Mouse (Mus musculus) telencephalon, adult 2 months (tissue): Measurements from ENCODE around the gene Gsto2.

Experiments
- DNase-seq: peaks from one replicate; pipeline ENCODE4 v3.0.0-alpha.2; 2011; ENCODE audit warnings: low read depth, low spot score

Gsto2 gene

DNA sequence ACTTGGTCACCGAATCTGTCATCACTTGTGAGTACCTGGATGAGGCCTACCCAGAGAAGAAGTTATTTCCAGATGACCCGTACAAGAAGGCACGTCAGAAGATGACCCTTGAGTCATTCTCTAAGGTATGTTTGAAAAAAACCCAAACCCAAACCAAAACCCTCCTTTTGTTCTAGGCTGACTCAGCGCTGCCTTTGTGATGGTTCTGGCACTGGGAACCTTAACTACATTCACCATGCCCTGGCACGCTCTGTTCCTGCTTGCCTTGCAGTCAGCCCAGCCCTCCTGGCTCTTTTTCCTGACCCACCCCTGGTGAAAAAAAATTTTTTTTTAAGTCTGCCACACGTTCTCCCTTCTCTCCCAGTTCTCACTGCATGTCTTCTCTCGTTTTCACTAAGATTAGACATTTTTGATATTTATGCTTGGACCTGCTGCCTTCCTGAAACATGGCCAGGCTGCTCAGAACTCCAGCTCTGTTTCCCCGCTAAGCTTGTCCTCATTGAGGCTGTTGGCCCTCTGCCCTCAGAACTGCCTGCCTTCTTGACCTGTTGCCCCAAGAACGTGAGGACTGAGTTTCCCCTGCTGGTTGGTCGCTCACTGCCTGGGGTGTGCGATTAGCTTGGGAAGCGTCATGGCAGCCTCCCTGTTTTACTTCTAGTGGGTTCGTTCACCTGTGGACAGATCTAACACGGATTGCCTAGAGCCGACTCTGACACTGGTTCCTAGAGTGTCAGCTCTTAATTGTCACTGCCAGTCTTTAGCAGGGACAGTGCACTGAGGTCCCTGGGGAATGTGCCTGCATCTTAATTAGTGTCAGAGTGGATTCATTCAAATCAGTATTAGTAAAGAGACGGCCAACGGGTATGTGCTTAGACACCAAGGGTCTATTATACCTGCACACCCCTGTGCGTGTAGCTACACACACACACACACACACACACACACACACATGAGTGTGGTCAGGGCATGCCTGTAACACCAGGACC lies 7.1 kb upstream of the Gsto2 start:
- DNase-seq, result no peak

DNA sequence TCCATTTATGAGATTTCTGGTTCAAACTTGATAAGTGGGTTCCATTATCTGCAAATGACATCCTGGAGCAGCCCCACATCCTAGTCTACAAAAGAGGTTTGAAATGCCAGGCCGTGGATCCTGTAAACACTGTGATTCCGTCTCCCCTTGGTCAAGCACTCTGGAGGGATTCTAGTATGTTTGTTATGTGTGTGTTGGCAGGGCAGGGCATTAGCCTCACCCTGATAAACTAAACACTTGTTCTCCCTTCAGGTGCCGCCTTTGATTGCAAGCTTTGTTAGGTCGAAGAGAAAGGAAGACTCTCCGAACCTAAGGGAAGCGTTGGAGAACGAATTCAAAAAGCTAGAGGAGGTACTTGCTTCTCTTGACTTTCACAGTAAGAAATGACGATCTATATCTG lies 6.2 kb upstream of the Gsto2 start:
- no peak for DNase-seq

DNA sequence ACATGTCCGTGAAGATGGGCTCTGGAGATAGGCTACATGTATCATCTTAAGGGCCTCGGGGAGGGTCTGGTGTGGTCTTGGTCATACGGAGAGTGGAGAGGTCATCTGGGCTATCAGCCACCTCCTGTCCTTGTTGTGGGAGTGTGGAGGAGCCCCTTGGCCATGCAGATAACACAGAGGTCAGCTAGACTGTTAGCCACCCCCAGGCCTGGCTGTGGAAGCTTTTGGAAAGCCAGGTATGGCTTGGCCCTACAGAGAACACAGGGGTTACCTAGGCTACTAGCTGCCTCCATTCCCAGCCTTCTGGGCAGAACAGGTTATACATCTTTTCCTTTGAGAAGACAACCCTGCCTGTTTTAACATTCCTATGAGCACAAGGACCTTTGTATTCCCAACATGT lies 2.8 kb upstream of the Gsto2 start:
- no peak for DNase-seq

DNA sequence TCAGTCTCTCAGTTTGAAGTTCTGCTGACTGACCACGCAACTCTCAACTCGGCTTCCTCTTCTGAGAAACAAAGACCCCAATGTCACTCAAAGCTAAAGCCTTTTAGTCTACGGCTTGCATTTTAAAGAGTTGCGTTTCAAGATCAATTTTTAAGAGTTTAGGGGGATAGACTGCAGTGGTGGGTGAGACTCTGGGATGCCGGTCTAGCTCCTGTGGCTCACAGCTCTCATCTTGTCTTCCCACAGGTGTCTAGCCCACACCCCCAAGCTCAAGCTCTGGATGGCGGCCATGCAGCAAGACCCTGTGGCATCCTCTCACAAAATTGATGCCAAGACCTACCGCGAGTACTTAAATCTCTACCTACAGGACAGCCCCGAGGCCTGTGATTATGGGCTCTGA lies 1.3 kb upstream of the Gsto2 start:
- no peak for DNase-seq

DNA sequence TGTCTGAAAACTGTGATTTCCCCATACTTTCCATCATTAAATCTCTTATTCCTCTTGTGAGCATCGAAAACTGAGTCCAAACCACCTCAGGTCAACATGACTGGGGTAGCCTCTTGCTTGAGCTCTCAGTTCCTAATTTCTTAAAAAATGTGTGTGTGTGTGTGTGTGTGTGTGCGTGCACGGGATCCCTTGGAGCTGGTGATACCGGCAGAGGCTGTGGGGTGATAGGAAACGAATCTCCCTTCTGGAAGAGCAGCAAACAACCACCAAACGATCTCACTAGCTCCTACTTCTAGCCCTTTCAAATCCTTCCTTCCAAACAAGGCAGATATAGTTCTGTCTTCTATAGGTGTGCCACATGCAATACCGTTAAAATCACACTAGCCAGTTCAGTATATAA lies 613 bp upstream of the Gsto2 start:
- no peak for DNase-seq

DNA sequence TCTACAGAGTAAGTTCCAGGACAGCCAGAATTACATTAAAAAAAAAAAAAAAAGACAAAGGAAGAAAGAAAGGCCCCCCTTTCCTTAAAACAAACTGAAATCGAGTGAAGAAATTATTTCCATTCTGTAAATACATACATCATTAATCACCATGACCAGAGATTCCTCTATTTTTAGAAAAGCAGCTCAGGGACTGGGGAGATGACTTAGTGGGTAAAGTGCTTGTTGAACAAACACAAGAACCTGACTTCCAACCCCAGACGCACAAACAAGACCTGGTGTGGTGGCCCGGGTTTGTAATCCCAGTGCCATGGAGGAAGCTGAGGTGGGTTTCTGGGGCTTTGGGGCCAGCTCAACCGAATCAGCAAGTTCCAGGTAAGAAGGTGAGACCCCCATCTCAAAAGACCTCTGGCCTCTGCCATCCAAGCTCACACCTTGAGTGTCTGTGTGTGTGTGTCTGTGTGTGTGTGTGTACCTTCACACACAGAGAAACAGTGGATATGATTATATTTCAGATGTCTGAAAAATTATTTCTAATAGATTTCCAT lies 2.4 kb downstream of the Gsto2 start:
- no peak for DNase-seq

DNA sequence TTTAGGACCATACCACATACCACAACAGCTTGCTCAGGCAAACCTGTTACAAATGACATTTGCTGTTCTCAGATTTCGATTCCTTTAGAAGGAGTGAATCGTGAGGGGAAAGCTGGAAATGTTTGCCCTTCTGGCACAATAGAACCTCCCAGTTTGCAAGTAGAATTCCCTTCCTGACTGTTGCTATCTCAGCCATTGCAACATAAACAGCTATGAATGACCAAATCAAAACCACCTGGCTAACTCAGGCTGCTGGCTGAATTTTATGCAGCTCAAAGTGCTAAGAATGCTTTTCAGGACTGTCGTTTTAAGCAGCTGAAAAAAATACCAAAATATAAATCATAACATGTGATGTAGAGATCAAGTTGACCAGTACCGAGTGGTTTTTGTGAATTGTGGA lies 3.6 kb downstream of the Gsto2 start:
- no peak for DNase-seq

DNA sequence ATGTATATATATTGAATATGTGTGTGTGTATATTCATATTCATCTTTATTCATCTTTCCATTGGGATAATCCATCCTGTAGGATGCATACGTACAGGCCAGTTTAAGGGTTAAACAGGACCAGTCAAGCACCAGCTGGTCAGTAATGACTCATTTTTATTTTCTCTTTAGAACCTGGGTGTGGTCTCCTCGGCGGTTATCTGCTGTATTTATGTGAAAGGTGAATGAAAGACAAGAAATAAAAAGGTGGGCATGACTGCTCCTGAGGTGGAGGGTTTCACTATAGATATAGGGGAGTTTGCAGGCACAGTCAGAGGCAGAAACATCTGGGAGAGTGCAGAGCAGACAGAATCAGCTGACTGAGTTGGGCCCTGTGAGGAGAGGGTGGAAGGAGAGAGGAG lies 4.2 kb downstream of the Gsto2 start:
- no peak for DNase-seq

DNA sequence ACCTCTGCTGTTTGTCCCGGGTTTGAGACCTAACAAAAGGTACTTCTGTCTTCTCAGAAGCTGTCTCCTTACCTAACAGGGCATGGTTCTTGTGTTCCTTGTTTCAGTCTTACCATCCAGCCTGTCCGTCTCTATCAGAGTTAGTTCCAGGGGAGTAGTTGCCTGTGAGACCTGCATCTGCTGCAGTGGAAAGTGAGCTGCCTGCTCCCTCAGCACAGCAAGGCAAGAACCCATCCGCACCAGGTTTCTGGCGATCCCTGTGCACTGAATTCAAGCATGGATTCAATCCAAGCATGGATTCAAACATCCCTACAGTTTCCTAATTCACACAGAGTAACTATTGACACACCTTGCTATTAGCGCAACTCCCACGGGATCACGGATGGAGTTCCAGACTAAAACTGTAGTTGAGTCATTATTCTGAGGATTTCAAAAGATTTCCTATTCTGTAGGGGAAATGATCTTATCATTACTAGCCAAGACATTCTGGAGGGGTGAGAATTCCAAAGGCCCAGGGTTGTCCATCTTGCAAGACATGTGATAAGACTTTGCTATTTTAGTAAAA lies 4.8 kb downstream of the Gsto2 start:
- DNase-seq, result no peak

DNA sequence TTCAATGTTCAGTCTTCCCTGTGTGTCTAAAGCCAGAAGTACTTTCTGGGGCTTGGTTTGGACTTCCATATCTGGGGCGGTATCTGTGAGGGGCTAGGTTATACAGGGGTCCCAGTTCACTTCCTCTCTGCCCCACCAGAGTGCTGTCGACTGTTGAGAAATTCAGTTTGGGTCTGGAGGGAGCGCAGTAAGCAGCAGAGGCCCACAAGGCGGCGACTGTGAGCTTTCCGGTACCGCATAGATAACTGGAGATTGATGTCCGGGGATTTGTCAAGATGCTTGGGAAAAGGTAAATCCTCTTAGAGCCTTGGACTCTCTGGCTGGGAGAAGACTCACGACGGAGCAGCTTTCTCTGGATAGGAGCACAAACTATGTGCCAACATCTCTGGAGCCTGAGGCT lies 6.2 kb downstream of the Gsto2 start:
- no peak for DNase-seq

DNA sequence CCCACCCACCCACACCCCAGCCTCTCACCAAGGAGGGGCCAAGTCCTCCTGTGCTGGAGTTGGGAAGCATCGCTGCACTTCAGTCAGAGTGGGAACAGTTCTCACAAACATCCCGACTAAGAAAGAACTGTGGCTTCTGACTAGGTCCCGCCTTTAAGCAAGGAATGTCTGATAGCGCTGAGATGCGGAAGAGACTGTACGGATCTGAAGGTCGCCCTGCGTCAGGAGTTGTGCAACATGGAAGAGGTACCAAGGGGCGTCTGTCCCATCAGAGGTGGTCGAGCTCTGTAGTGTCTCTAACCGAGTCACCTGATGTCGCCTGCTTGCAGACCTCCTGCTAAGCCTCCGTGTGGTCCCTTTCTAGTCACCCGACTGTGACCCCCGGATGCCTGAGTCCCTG lies 10.9 kb downstream of the Gsto2 start:
- DNase-seq, result no peak

DNA sequence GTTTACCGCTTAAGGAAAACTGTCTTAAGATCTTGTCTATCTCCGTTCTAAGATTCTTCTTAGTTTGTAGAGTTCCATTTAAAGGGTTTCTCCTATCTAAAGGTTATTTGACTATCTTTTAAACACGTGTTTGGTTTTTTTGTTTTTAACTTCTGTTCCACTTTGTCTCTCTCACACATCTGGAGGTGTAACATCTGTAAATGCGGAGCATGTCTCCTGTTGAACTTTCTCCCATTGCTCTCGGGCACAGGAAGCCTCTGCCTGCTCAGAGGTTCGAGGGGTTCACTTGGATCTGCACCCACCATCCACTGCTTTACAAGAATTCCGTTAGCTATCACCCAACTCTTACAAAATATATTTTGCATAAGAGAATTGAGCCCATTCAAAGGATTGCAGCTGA lies 16.2 kb downstream of the Gsto2 start:
- no peak for DNase-seq

DNA sequence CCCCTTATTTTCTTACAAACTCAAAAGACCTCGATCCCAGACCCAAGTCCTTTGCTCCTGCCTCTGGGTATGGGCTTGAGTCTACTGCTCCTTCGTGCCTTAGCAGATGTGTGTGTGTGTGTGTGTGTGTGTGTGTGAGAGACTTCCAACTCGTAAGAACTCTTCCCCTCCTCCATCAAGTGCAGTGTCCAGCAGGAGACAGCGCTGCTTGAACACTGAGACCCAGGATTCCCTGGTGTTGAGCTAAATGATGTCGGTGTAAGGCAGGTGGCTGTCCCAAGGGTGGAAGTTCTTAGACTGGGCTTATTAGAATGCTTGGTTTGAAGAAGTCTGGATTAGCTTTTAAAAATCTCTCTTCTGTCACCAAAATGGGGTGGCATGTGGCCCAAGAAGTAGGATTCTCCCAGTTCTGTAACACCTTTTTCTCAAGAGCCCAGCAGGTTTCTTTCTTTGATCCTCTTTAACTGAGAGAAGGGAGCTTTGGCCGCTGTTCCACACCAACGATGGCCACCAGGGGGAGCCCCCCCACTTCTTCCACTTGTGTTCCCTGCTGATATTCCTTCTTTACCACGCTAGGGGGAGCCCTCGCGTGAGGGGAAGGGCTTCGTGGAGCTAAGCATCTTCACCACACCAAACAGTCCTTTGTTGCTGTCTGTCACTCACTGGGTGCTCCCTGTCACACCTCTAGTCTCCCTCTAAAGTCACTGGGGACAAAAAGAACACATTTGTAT lies 17.0 kb downstream of the Gsto2 start:
- DNase-seq, result peak; percentile 33

DNA sequence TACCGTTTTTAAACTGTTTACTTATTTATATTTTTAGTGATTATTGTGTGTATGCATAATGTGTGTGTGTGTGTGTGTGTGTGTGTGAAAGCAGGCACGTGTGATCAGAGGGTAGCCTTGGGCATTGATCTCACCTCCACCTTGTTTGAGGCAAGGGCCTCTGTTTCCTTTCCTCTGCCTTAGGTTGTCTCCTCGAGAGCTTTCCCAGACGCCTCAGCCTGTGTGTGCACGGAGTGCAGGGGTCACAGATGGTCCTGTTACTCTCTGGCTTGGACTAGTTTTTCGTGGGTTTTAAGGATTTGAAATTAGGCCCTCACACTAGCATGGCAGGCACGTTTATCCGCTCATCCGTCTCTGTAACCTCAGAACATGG lies 17.5 kb downstream of the Gsto2 start:
- no peak for DNase-seq

DNA sequence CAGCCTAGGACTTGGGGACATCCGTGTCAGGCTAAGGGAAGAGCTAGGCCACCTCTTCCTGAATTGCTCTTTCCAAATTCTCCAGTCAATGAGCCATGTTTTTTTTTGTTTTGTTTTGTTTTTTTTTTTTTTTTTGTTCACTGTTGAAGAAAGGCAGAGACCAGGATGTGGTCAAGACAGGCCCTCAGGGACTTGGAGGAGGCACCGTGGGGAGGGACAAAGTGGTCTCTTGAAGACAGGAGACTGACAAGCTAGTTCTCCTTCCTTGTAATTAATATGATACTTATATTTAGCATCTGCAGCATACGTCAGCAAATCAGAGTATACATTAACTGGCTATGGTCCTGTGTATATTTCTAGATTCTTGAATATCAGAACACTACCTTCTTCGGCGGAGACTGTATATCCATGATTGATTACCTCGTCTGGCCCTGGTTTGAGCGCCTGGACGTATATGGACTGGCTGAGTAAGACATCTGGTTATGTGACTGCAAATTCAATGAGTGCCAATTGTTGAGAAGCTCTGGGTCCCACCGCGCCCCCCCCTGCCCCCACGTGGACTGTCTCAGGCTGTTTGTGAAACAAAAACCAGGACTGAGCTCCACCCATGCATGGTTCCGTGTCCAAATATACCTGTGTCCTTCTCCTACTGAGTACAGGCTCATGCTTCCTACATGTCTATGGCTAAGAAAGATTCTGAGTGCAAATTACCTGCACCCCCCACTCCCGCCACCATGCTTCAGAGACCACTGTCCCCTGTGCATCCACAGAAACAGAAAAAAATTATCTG lies 19.2 kb downstream of the Gsto2 start:
- no peak for DNase-seq

DNA sequence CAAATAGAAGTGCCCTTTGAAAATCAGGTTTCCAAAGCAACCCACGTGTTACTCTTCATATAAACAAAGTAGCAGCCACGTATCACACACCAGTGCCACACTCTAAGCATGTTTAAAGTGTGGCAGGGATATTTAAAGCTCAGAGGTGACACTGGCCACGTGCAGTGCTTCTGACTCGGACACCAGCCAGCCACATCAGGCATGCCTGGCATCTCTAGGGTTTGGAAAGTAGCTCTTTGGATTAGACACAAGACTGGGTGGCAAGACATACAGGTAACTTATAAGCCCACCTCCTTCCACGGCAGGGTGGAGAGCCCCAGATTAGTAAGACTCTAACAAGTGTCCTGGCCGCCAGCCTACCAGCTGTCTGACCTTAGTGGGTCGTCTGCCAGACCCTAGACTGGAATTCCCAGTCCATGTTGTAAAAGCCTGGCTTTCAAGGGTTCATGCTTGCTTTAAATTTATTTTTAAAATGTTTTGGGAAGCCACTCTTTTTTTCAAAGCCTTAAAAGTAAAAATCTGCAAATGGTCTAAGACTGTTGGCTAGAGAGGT lies 19.9 kb downstream of the Gsto2 start:
- DNase-seq, result no peak

DNA sequence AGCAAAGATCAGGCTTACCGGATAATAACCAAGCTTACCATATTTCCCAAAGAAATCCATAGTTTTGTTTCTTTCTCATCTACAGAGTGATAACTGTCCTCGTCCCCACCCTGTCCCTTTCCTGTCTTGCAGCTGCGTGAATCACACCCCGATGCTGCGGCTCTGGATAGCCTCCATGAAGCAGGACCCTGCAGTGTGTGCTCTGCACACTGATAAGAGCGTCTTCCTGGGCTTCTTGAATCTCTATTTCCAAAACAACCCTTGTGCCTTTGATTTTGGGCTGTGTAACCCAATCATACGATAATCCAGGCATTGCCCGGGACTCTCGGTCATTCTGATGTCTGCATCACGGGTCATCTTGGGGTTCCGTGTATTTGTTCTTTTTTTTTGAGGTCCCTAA lies 20.6 kb downstream of the Gsto2 start:
- DNase-seq, result no peak

DNA sequence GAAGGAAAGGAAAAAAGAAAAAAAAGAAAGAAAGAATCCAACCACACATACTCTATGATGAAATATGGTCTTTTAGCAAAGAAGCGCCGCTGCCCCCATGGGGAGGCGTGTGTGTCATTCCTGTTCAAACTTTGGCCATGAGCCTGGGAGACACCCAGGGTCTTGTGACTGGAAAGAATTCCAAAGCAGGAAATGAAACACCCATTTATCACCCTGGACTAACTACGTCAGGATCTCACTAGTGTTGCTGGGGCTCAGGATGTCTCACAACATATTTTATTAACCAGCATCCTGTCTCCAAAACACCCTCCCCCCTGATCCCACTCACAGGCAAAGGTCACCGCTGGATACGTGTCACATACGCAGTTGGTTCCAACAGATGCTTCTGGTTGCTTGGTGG lies 21.3 kb downstream of the Gsto2 start:
- no peak for DNase-seq

DNA sequence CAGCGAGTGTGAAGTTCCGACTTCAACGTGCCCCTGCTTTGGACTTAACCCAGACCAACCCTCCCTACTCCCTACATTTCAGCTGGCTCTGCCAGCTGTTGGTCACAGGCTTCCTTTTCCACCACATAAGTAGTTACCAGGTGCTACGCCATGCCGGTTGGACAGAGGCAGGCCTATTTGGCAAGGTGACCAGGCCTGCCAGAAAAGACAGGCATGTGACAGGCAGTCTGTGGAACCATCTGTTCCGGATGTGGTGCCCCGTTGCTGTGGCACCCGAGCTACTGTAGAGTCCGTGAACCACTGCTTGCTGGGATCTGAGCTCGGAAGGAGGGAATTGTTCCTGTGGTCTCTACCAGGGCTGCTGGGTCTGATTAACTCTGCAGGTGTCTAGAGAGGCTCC lies 22.1 kb downstream of the Gsto2 start:
- DNase-seq, result no peak

DNA sequence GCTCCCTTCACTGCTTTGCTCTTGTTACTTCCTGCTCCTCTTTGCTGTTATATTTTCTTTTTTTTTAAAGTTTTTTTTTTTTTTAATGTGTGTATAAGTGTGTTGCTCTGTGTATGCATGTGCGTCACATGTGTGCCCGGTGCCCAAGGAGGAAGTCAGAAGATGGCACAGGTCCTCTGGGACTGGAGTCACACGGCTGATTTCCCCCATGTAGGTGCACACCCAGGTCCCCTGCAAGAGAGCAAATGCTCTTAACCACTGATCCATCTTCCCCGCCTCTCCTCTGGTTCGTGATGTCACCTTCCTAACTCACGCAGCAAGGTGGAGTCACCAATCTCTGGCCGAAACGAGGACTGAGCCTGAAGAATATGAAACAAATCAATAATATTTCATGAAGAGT lies 22.7 kb downstream of the Gsto2 start:
- no peak for DNase-seq

DNA sequence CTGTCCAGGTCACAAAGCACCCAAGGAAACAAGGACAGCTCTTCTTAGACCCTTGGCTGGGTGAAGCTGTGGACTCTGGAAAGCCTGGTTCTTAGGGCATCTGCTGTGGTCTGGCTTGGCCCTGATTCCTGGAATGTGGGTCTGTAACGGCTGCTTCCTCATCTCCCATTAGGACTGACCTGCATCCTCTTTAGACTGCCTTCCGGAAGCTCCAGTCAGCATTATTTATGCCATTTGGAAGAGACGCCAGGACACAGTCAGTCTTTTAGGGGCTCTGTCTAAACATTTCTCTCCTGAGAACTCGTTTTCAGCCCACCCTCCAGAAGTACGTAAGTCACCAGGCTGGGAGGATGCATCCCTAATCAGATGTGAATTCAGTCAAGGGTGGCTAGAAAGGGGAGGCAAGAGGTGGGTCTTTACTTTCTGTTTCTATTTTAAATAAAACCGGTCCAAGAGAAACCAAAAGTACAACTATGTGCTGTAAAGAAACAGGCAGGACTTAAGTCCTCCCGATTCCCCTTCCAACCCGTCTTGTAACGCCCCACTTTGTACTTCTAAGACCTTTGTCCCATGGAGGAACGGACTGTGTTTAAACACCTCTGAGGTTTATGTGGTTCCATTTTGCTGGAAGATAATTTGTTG lies 25.3 kb downstream of the Gsto2 start:
- DNase-seq, result no peak
